Mouse (Mus musculus): ENCODE measurements around the gene Crlf3.

GRCm38 (mm10) chr11:80046856-80047255 is 33.9 kb downstream of the Crlf3 start:
- no peak for TF ChIP-seq FLI1 (IDR thresholded peaks at IDR 0.05; ENCODE audit: low read length)
- no peak for TF ChIP-seq GATA1 (IDR thresholded peaks at IDR 0.05; ENCODE audit: borderline replicate concordance, low read length)
